Mouse (Mus musculus): Measurements from ENCODE around the gene Hormad1. TPM values are rescaled to one million over a fixed set of nuclear protein-coding genes. Genes with fewer than 3 reads are reported as not detected.

Hormad1 gene
- polyA plus RNA-seq (2015; fragmentation: Nextera tagmentation; extraction: Ambion mirVana), result not detected in 2 replicates

DNA sequence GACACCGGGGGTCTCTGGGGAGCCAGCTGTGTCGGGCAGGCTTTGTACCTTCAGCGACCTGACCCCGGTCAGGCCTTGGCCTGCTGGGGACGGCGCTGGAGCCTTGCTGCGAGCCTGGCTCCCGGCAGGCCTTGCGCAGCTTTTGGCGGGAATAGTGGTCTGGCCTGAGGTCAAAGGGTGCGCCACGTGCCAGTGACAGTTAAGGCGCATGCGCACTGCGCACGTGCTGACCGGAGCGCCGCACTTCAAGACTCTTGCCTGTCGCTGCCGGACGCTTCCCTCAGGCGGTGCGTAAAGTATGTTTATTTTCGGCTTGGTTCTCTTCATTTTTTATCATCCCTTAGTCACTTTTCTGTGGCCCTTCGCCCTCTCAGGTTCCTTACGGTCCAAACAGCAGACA is at the start of gene Hormad1:
Gene Hormad1 (plus strand): TSS at position 241 of the 400 bp plus-strand sequence.
- Histone ChIP-seq H3K36me3 (no peaks in the 10 kb centered on the region), H3K4me2 (no peak within 1 kb of the TSS), H3K4me1 (replicated peaks) (no peaks in the 10 kb centered on the region), H3K27me3 (no peaks in the 10 kb centered on the region), H3K4me3 (no peak within 1 kb of the TSS), H3K9ac (no peak within 1 kb of the TSS), H3K27ac (replicated peaks) (no peak within 1 kb of the TSS), H3K9me3 (no peaks in the 10 kb centered on the region)
- WGBS, result 92% methylated on average over 27 of the region's 27 CpGs
- ATAC-seq (ENCODE audit: low read depth), result no peak

DNA sequence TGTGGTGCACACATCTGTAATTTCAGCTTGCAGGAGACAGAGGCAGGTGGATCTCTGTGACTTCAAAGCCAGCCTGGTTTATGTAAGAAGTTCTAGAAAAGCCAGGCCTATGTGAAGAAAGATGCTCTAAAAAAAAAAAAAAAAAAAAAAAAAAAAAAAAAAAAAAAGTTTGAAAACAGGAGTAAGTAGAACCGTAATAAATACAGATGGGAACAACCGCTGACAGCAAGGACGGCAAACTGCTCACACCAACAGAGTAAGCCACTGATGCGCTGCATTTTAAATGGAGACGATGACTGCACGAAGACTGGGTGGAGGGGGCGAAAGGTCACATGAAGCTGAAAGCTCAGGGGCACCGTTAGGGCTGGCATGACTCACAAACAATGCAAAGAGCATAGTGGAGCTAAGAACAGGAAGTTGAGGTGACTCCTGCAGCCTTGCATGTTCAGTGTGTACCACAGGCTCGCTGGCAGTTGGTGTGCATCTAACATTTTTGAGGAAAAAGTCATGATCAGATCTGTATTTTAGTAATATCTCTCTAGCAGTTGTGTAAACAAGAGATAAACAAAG is 47.8 kb upstream of the Hormad1 start:
- Histone ChIP-seq H3K27me3 (no peaks in the 10 kb centered on the region), H3K9me3 (no peaks in the 10 kb centered on the region), H3K4me1 (replicated peaks) (no peaks in the 10 kb centered on the region), H3K36me3 (peaks cover 13% of the 10 kb centered on the region), H3K4me3 (no peak overlapping the region), H3K27ac (replicated peaks) (no peak overlapping the region), H3K9ac (no peak overlapping the region), H3K4me2 (no peak overlapping the region)
- no peak for ATAC-seq (ENCODE audit: low read depth)
- 68% methylated on average over 9 of the region's 9 CpGs for WGBS

DNA sequence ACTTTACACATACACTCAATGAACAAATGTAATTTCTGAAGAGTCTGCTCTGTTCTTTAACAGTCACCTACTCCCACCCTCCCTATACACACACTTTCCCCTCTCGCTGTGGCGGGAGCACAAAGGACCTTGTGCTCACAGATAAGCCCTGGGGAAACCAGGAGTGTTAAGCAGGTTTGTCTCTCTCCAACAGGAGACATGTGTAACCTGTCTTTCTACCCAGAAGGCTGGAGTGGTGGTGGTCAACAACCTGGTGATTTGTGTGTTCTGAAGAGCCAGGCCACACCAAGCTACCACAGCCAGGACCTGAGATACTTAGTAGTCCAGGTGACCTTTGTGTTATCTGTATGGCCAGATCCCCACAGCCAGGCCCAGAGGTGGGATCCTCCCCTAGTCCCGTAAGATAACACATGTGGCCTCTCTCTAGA is 42.8 kb upstream of the Hormad1 start:
- Histone ChIP-seq H3K27ac (replicated peaks) (no peak overlapping the region), H3K27me3 (no peaks in the 10 kb centered on the region)
- WGBS, result 83% methylated on average over 3 of the region's 3 CpGs

DNA sequence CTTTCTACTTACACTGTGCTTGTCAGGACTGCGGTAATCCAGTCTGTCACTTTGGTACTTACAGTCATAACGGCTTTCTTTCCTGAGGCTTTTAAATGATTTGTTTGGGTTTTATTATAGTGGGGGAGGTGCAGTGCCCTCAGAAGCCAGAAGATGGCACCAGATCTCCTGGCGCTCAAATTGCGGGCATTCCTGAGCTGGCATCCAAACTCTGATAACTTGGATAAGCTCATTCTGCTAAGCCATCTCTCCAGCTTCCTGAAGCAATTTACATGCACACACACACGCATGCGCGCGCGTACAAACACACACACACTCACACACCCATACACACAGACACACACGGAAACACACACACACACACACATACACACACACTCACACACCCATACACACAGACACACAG is 42.0 kb upstream of the Hormad1 start:
- Histone ChIP-seq H3K9ac (peak overlapping the region; percentile 31; the same call in 1 of the 2 replicates), H3K27me3 (no peaks in the 10 kb centered on the region), H3K36me3 (no peaks in the 10 kb centered on the region), H3K4me2 (no peak overlapping the region), H3K4me3 (no peak overlapping the region), H3K4me1 (replicated peaks) (no peaks in the 10 kb centered on the region; the same call in 1 of the 2 replicates), H3K9me3 (no peaks in the 10 kb centered on the region), H3K27ac (replicated peaks) (no peak overlapping the region)
- 32% methylated on average over 10 of the region's 10 CpGs for WGBS
- peak; percentile 71 for ATAC-seq (ENCODE audit: low read depth)

More for the DNA sequence above, 42.8 kb upstream of the Hormad1 start:
- no peaks in the 10 kb centered on the region; the same call in 1 of the 2 replicates for H3K4me1 ChIP-seq (replicated peaks)
- no peak overlapping the region for H3K4me2 ChIP-seq
- no peaks in the 10 kb centered on the region for H3K36me3 ChIP-seq
- no peaks in the 10 kb centered on the region for H3K9me3 ChIP-seq
- ATAC-seq (ENCODE audit: low read depth), result no peak
- H3K4me3 ChIP-seq, result no peak overlapping the region
- 0 out of 2 replicates have a peak overlapping the region, but pooled peaks have one; percentile 31 for H3K9ac ChIP-seq

DNA sequence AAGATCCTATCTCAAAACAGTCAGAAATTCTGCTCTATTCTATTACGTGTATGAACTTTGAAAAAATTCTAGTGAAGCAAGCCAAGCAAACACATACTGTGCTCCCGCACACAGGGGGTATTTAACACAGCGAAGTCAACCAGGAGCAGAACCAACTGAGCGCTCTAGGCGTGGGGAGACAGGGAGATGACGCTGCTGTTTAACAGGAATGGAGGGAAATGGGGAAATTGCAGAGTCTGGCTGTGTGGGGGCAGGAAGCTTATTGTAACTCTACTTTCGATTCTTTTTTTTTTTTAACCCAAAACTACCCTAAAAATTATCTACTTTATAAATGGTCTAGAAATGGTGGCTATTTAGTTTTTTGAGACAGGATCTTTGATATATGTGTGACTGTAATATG is 40.6 kb upstream of the Hormad1 start:
- H3K27me3 ChIP-seq, result no peaks in the 10 kb centered on the region
- ATAC-seq (ENCODE audit: low read depth), result no peak
- H3K36me3 ChIP-seq, result no peaks in the 10 kb centered on the region
- no peak overlapping the region for H3K27ac ChIP-seq (replicated peaks)
- H3K9ac ChIP-seq, result no peak overlapping the region
- H3K4me3 ChIP-seq, result no peak overlapping the region
- H3K4me2 ChIP-seq, result no peak overlapping the region
- WGBS, result 83% methylated on average over 7 of the region's 7 CpGs
- H3K9me3 ChIP-seq, result no peaks in the 10 kb centered on the region
- H3K4me1 ChIP-seq (replicated peaks), result no peaks in the 10 kb centered on the region; the same call in 1 of the 2 replicates

DNA sequence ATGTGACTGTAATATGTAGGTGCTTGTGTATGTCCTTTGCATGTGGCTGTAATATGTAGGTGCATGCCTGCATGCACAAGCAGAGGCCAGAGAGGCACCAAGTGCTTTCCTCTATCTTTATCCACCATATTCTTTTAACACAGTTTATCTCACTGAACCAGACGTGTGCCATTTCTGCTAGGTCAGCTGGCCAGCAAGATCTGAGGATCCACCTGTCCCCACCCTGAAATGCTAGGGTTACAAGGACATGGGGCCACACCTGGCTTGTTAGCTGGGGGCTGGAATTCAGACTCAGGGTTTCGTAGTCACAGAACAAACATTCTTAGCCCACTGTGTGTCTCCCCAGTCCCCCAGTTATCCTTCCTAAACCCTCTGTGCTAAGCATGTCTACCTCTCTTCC is 40.2 kb upstream of the Hormad1 start:
- Histone ChIP-seq H3K9me3 (no peaks in the 10 kb centered on the region), H3K27ac (replicated peaks) (no peak overlapping the region), H3K27me3 (no peaks in the 10 kb centered on the region), H3K4me2 (no peak overlapping the region), H3K9ac (no peak overlapping the region), H3K36me3 (no peaks in the 10 kb centered on the region), H3K4me1 (replicated peaks) (no peaks in the 10 kb centered on the region; the same call in 1 of the 2 replicates), H3K4me3 (no peak overlapping the region)
- whole genome bisulfite sequencing, result 87% methylated on average over 2 of the region's 2 CpGs
- ATAC-seq (ENCODE audit: low read depth), result no peak

DNA sequence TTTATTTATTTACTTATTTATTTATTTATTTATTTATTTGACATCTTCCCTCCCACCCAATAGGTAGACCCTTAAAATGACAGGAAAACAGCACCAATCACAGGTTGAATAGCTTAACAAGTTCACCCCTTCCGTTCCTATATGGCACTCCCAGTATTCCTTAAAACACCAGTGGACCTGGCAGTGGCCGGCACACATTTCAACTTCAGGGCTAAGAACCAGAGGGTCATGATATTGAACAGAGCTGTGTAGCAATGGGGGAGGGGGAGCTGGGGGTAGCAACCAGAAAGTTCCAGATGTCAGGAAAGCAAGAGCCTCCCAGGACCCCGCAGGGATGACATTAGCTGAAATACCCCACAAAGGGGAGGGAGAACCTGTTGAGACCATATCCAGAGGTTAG is 39.4 kb upstream of the Hormad1 start:
- no peaks in the 10 kb centered on the region for H3K36me3 ChIP-seq
- no peak for ATAC-seq (ENCODE audit: low read depth)
- WGBS, result 86% methylated on average over 3 of the region's 3 CpGs
- no peak overlapping the region for H3K4me2 ChIP-seq
- H3K9ac ChIP-seq, result no peak overlapping the region
- H3K27me3 ChIP-seq, result no peaks in the 10 kb centered on the region
- no peak overlapping the region for H3K4me3 ChIP-seq
- H3K27ac ChIP-seq (replicated peaks), result no peak overlapping the region
- no peaks in the 10 kb centered on the region for H3K9me3 ChIP-seq
- no peaks in the 10 kb centered on the region; the same call in 1 of the 2 replicates for H3K4me1 ChIP-seq (replicated peaks)

DNA sequence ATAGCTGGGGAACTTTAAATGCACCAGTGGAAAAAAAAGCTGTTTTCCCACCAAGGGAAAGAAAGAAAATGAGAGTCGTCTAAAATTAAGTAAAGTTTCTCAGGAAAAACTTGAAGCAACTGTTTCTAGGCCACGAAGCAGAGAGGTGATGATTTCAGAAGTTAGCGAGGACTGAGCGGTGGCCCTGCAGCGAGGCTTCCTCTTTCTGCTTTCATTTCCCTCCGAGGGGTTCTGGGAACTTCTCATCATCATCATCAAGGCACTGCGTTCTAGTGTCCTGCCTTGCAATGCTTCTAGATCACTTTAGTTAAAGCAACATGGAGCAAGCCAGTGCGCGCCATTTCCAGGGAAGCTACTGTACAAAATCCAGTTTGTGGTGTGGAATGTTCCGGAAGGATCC is 38.3 kb upstream of the Hormad1 start:
- Histone ChIP-seq H3K4me2 (no peak overlapping the region), H3K9ac (no peak overlapping the region), H3K4me3 (no peak overlapping the region), H3K27ac (replicated peaks) (no peak overlapping the region), H3K9me3 (no peaks in the 10 kb centered on the region), H3K27me3 (no peaks in the 10 kb centered on the region), H3K36me3 (no peaks in the 10 kb centered on the region), H3K4me1 (replicated peaks) (no peaks in the 10 kb centered on the region; the same call in 1 of the 2 replicates)
- no peak for ATAC-seq (ENCODE audit: low read depth)
- WGBS, result 88% methylated on average over 10 of the region's 10 CpGs

DNA sequence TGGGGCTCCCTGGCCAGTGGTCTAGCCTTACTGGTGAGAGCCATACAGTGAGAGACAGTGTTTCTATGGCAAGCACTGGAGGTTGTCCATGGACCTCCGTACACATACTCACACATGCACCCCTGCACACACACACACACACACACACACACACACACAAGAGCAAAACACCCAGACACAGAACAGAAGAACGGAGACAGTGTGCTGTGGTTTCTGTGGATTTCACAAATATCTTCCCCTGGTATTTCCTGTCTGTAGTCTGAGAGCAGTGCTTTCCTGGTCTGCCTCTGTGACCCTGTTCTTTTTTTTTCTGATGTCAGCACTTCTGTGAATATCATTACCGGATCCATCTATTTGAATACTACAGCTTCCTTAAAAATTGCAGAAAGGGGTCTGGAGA is 35.8 kb upstream of the Hormad1 start:
- Histone ChIP-seq H3K9ac (no peak overlapping the region), H3K4me1 (replicated peaks) (no peaks in the 10 kb centered on the region), H3K36me3 (no peaks in the 10 kb centered on the region), H3K27me3 (no peaks in the 10 kb centered on the region), H3K9me3 (no peaks in the 10 kb centered on the region), H3K4me2 (no peak overlapping the region), H3K4me3 (no peak overlapping the region), H3K27ac (replicated peaks) (no peak overlapping the region)
- no peak for ATAC-seq (ENCODE audit: low read depth)
- 68% methylated on average over 3 of the region's 3 CpGs for WGBS

DNA sequence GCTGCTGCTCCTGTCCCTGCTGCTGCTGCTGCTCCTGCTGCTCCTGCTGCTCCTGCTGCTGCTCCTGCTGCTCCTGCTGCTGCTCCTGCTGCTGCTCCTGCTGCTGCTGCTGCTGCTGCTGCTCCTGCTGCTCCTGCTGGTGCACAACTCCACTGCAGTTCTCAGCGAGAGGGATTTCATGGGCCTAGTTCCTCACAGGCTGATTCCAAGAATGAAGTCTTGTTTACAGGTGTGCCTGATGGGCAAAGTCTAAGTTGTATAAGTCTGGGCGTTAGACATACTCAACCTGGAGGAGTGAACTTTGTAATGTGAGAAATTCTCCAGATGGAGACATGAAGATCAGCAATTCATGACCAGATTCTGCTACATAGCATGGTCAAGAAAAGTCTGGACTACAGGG is 34.8 kb upstream of the Hormad1 start:
- Histone ChIP-seq H3K27me3 (no peaks in the 10 kb centered on the region), H3K36me3 (no peaks in the 10 kb centered on the region), H3K27ac (replicated peaks) (no peak overlapping the region), H3K4me3 (no peak overlapping the region), H3K9me3 (no peaks in the 10 kb centered on the region), H3K4me2 (no peak overlapping the region), H3K9ac (no peak overlapping the region), H3K4me1 (replicated peaks) (no peaks in the 10 kb centered on the region)
- no peak for ATAC-seq (ENCODE audit: low read depth)
- WGBS, result 85% methylated on average over 2 of the region's 2 CpGs

DNA sequence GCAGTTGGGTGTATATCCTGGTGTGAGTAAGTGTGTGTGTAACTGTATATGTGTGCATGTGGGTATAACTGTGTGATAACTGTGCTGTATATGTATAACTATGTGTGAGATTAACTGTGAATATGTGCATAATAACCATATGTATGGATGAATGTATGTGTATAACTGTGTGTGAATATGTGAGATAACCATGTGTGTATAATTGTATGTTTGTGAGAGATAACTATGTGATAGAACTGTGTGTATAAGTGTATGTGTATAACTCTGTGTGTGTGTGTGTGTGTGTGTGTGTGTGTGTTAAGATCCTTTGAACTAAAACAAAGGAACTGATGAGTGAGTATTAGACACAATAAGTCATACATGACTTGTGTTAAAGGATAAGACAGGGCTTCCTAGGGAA is 33.4 kb upstream of the Hormad1 start:
- ATAC-seq (ENCODE audit: low read depth), result no peak
- Histone ChIP-seq H3K27ac (replicated peaks) (no peak overlapping the region), H3K9ac (no peak overlapping the region), H3K27me3 (no peaks in the 10 kb centered on the region), H3K4me2 (no peak overlapping the region), H3K4me1 (replicated peaks) (no peaks in the 10 kb centered on the region), H3K36me3 (no peaks in the 10 kb centered on the region), H3K4me3 (no peak overlapping the region), H3K9me3 (no peaks in the 10 kb centered on the region)

DNA sequence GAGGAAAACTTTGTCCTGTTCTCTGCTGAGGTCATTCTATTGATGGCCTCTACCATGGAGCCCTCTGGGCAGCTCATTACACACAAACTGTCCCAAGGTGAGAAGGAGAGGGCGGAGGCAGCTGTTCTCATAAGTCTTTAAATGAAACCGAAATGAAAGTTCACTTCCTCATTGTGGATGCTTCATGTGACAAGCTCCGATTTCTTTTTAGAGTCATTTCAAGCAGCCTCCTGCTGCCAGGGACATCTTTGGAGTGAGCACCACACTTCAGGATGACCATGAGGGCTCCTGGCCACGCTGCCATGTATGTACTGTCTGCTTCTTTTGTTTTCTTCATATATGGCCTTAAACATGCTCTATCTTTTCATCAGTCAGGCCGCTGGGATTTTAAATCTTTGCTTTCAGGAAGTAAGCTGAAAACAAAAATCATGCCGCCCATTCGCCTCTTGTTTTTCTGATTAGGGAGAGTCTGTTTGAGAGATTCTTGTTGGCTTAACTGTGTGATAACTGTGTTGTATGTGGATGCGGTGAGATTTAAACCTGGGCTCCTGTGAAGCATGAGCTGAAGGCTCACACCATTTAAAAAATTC is 32.8 kb upstream of the Hormad1 start, which contains the start of gene Ctss:
Gene Ctss (plus strand): TSS at position 165 of the 590 bp plus-strand sequence.
- 92% methylated on average over 8 of the region's 8 CpGs for WGBS
- ATAC-seq (ENCODE audit: low read depth), result no peak
- H3K4me1 ChIP-seq (replicated peaks), result no peaks in the 10 kb centered on the region
- H3K27me3 ChIP-seq, result no peaks in the 10 kb centered on the region
- H3K9me3 ChIP-seq, result no peaks in the 10 kb centered on the region
- no peak within 1 kb of the TSS for H3K4me3 ChIP-seq
- H3K36me3 ChIP-seq, result no peaks in the 10 kb centered on the region
- no peak within 1 kb of the TSS for H3K27ac ChIP-seq (replicated peaks)
- H3K9ac ChIP-seq, result no peak within 1 kb of the TSS
- no peak within 1 kb of the TSS for H3K4me2 ChIP-seq

DNA sequence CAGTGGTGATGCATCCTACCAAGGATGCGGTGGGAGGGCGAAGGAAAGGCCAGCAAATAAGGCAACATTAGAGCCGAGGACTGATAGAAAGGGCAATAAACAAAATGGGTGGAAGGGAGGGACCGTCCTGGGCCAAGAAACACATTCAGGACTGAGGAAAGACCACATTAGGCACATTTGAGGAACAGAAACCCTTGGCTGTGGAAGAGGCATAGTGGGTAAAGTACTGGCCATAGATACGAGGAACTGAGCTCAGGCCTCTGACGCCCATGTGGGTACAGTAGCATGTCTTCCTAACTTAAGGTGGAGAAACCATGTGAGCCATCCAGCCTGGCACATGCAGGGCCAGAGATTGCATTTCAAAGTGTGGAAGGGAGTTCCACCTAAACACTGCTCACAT is 29.7 kb upstream of the Hormad1 start:
- H3K4me1 ChIP-seq (replicated peaks), result no peaks in the 10 kb centered on the region
- no peaks in the 10 kb centered on the region for H3K9me3 ChIP-seq
- no peak overlapping the region for H3K27ac ChIP-seq (replicated peaks)
- H3K36me3 ChIP-seq, result no peaks in the 10 kb centered on the region
- ATAC-seq (ENCODE audit: low read depth), result no peak
- H3K9ac ChIP-seq, result no peak overlapping the region
- no peak overlapping the region for H3K4me3 ChIP-seq
- no peaks in the 10 kb centered on the region for H3K27me3 ChIP-seq
- 94% methylated on average over 6 of the region's 6 CpGs for WGBS
- no peak overlapping the region for H3K4me2 ChIP-seq
